10 mouse cellular contexts compared by ENCODE assay signal in the genomic region with DNA sequence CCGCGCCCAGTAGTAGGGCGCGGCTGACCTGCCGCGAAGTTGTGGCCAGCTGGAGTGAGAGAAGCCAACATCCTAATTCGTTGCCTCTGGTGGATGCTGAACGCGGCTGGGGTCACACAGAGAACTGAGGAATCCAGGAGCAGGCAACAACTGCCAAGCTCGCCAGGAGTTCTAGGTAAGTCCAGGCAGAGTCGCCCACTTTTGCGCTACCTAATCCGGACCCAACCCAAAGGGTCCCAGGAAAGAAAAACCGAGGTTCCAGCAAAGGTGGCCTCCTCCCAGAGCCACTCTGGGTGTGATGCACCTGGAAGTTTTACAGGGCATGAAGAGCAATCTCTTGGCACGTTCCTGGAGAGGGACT. TPM values are rescaled to one million over a fixed set of nuclear protein-coding genes. Genes with fewer than 3 reads are reported as not detected.
DNase-seq lines count a peak whose midpoint lies in the region; ATAC-seq and TF ChIP-seq lines count a peak whose summit lies in the region.
"Had no signal": no experiment of that assay in that cellular context is flagged by ENCODE, and none has a peak within 500 bp of the region (broad histone marks: within the 10 kb centered on the region; RNA-seq: fewer than 3 reads in every experiment).

No protein-coding gene starts in this region.

- no peak for DNase-seq in kidney, postnatal 4 days
- no peak for DNase-seq in midbrain, postnatal 0 days (ENCODE audit: low spot score)
- no peak for DNase-seq in adrenal gland, postnatal 36 days
- no peak for DNase-seq in Muller cell, postnatal 12 days (ENCODE audit: inconsistent ontology term)
- DNase-seq: gastrocnemius, postnatal 25 days; thymus, postnatal 36 days had no signal

- H3K4me2 ChIP-seq in kidney, embryonic 14.5 days (replicated peaks; ENCODE audit: low read depth, low read length), result peak overlapping the region; percentile 34
- H3K4me2 ChIP-seq in embryonic facial prominence, embryonic 15.5 days (replicated peaks), result peak overlapping the region; percentile 48
- H3K4me2 ChIP-seq in hindbrain, embryonic 12.5 days (replicated peaks), result peak overlapping the region; percentile 84
- peak overlapping the region; percentile 89 for H3K4me2 ChIP-seq in midbrain, postnatal 0 days (ENCODE audit: low read depth, low read length, poor library complexity, severe bottlenecking)

- no peaks in the 10 kb centered on the region for H3K36me3 ChIP-seq in kidney, embryonic 14.5 days (ENCODE audit: control insufficient read depth, insufficient read depth, low read length)
- H3K36me3 ChIP-seq in embryonic facial prominence, embryonic 15.5 days, result no peaks in the 10 kb centered on the region
- no peaks in the 10 kb centered on the region for H3K36me3 ChIP-seq in hindbrain, embryonic 12.5 days
- H3K36me3 ChIP-seq in midbrain, postnatal 0 days (ENCODE audit: insufficient read depth, low read length), result no peaks in the 10 kb centered on the region

- no peaks in the 10 kb centered on the region for H3K9me3 ChIP-seq in kidney, embryonic 14.5 days (ENCODE audit: control insufficient read depth, low read length)
- no peaks in the 10 kb centered on the region for H3K9me3 ChIP-seq in embryonic facial prominence, embryonic 15.5 days (replicated peaks)
- no peaks in the 10 kb centered on the region for H3K9me3 ChIP-seq in hindbrain, embryonic 12.5 days (replicated peaks)
- H3K9me3 ChIP-seq in midbrain, postnatal 0 days (ENCODE audit: low read length), result no peaks in the 10 kb centered on the region

- no peak overlapping the region for H3K27ac ChIP-seq in kidney, embryonic 14.5 days (ENCODE audit: low read depth, low read length)
- H3K27ac ChIP-seq in embryonic facial prominence, embryonic 15.5 days (replicated peaks), result no peak overlapping the region
- H3K27ac ChIP-seq in hindbrain, embryonic 12.5 days, result no peak overlapping the region
- H3K27ac ChIP-seq in midbrain, postnatal 0 days (ENCODE audit: low read depth, low read length), result no peak overlapping the region
- H3K27ac ChIP-seq: macrophage had no signal

- no peak overlapping the region for H3K9ac ChIP-seq in kidney, embryonic 14.5 days (ENCODE audit: low read depth, low read length)
- no peak overlapping the region for H3K9ac ChIP-seq in embryonic facial prominence, embryonic 15.5 days
- peak overlapping the region; percentile 58; the same call in 1 of the 2 replicates for H3K9ac ChIP-seq in hindbrain, embryonic 12.5 days
- H3K9ac ChIP-seq in midbrain, postnatal 0 days (replicated peaks; ENCODE audit: low read length, poor library complexity, severe bottlenecking), result peak overlapping the region; percentile 65

- no peaks in the 10 kb centered on the region for H3K4me1 ChIP-seq in kidney, embryonic 14.5 days (ENCODE audit: control insufficient read depth, insufficient read depth, low read length)
- peaks cover 9% of the 10 kb centered on the region for H3K4me1 ChIP-seq in embryonic facial prominence, embryonic 15.5 days
- H3K4me1 ChIP-seq in hindbrain, embryonic 12.5 days, result peaks cover 10% of the 10 kb centered on the region; the same call in 1 of the 2 replicates
- H3K4me1 ChIP-seq in midbrain, postnatal 0 days (ENCODE audit: insufficient read depth, low read length), result 0 out of 2 replicates have a peak, but pooled peaks cover 3% of the 10 kb centered on the region

- 7% methylated on average over 15 of the region's 15 CpGs for WGBS in kidney, embryonic 14.5 days
- 7% methylated on average over 15 of the region's 15 CpGs for WGBS in embryonic facial prominence, embryonic 15.5 days
- WGBS in hindbrain, embryonic 12.5 days, result 8% methylated on average over 15 of the region's 15 CpGs
- WGBS in midbrain, postnatal 0 days, result 6% methylated on average over 15 of the region's 15 CpGs

- no peak for ATAC-seq in kidney, embryonic 14.5 days (ENCODE audit: low FRiP score, low TSS enrichment)
- no peak for ATAC-seq in embryonic facial prominence, embryonic 15.5 days (ENCODE audit: insufficient number of reproducible peaks, low FRiP score, low TSS enrichment, low read depth)
- no peak for ATAC-seq in hindbrain, embryonic 12.5 days (ENCODE audit: low FRiP score)
- no peak for ATAC-seq in midbrain, postnatal 0 days (ENCODE audit: low FRiP score)

- no peak for TF ChIP-seq CTCF in midbrain, postnatal 0 days (IDR thresholded peaks at IDR 0.05)

- H3K27me3 ChIP-seq in kidney, embryonic 14.5 days (ENCODE audit: control insufficient read depth, insufficient read depth, low read length), result peaks cover 37% of the 10 kb centered on the region
- H3K27me3 ChIP-seq in embryonic facial prominence, embryonic 15.5 days, result peaks cover 38% of the 10 kb centered on the region
- H3K27me3 ChIP-seq in hindbrain, embryonic 12.5 days, result peaks cover 40% of the 10 kb centered on the region
- 0 out of 2 replicates have a peak, but pooled peaks cover 3% of the 10 kb centered on the region for H3K27me3 ChIP-seq in midbrain, postnatal 0 days (ENCODE audit: insufficient read depth, low read length)

- peak overlapping the region; percentile 22; the same call in 1 of the 2 replicates for H3K4me3 ChIP-seq in kidney, embryonic 14.5 days (ENCODE audit: low read length)
- peak overlapping the region; percentile 30 for H3K4me3 ChIP-seq in embryonic facial prominence, embryonic 15.5 days (replicated peaks)
- H3K4me3 ChIP-seq in hindbrain, embryonic 12.5 days, result peak overlapping the region; percentile 49
- H3K4me3 ChIP-seq in midbrain, postnatal 0 days (ENCODE audit: low read depth, low read length), result peak overlapping the region; percentile 58

RNA-seq across cellular contexts. Expression of a gene that starts 0.5 kb away (rescaled TPM):
- polyA plus RNA-seq in kidney, embryonic 14.5 days (2014; fragmentation: Nextera tagmentation; extraction: Ambion mirVana), result 6.7 and 7.5 TPM in 2 replicates
- 4.3 and 5.6 TPM in 2 replicates for polyA plus RNA-seq in embryonic facial prominence, embryonic 15.5 days (2015; fragmentation: Nextera tagmentation; extraction: Ambion mirVana)
- polyA plus RNA-seq in hindbrain, embryonic 12.5 days (2016; fragmentation: Nextera tagmentation; extraction: Ambion mirVana), result 50.1 and 58.9 TPM in 2 replicates
- 142 and 177 TPM in 2 replicates for total RNA-seq in midbrain, postnatal 0 days (2014; rRNA removed)
- polyA plus RNA-seq in midbrain, postnatal 0 days (2015; fragmentation: Nextera tagmentation; extraction: Ambion mirVana), result 242 and 278 TPM in 2 replicates
- 1 to 10 TPM; 1.0 to 1.1 TPM for total RNA-seq in adrenal gland, postnatal 36 days (2021)
- polyA plus RNA-seq: macrophage had no signal

Comparison
In these comparisons a context has a peak if more than half of its experiments do, and no peak if none do; other contexts are left out.
1. H3K4me2 ChIP-seq: peak in every context shown above with its lines; median percentile 89 in midbrain, postnatal 0 days; 84 in hindbrain, embryonic 12.5 days; 48 in embryonic facial prominence, embryonic 15.5 days; 34 in kidney, embryonic 14.5 days.
2. H3K9ac ChIP-seq: peak in hindbrain, embryonic 12.5 days (single experiment) and midbrain, postnatal 0 days (single experiment); none in kidney, embryonic 14.5 days (single experiment) and embryonic facial prominence, embryonic 15.5 days (single experiment).
3. Peak in every context shown above with its lines, with median percentiles within 50 percentile points of each other: H3K4me3 ChIP-seq.